Comparison of ENCODE assay signal across 23 mouse cellular contexts in genomic region chr10:98611707-98612360, GRCm38 (mm10).
DNase-seq lines count a peak whose midpoint lies in the region; ATAC-seq lines count a peak whose summit lies in the region.
"Had no signal": no experiment of that assay in that cellular context is flagged by ENCODE, and none has a peak within 500 bp of the region (broad histone marks: within the 10 kb centered on the region; RNA-seq: fewer than 3 reads in every experiment).

No protein-coding gene starts in this region.

- H3K9ac ChIP-seq in liver, embryonic 15.5 days, result no peak overlapping the region
- H3K9ac ChIP-seq: forebrain, embryonic 15.5 days; heart, embryonic 12.5 days; heart, embryonic 15.5 days; hindbrain, embryonic 13.5 days; intestine, embryonic 15.5 days had no signal

- peaks cover 33% of the 10 kb centered on the region for H3K27me3 ChIP-seq in liver, embryonic 15.5 days
- H3K27me3 ChIP-seq: forebrain, embryonic 15.5 days; heart, embryonic 12.5 days; heart, embryonic 15.5 days; hindbrain, embryonic 13.5 days; intestine, embryonic 15.5 days; Patski had no signal

- no peaks in the 10 kb centered on the region for H3K4me1 ChIP-seq in liver, embryonic 15.5 days (replicated peaks)
- H3K4me1 ChIP-seq: forebrain, embryonic 10.5 days; forebrain, embryonic 15.5 days; heart, embryonic 12.5 days; heart, embryonic 15.5 days; hindbrain, embryonic 13.5 days; intestine, embryonic 15.5 days had no signal

- no peak overlapping the region for H3K4me2 ChIP-seq in liver, embryonic 15.5 days
- H3K4me2 ChIP-seq: forebrain, embryonic 15.5 days; heart, embryonic 12.5 days; heart, embryonic 15.5 days; hindbrain, embryonic 13.5 days; intestine, embryonic 15.5 days had no signal

- DNase-seq in heart, adult 11 months, result peak; percentile 93
- DNase-seq in heart, postnatal 4 days, result no peak
- DNase-seq in liver, result no peak
- DNase-seq in skeletal muscle tissue, adult 2 months (ENCODE audit: low read depth, low spot score), result peak; percentile 19
- DNase-seq in layer of hippocampus, adult 18-20 months (ENCODE audit: low spot score in 2 of 2), result no peak
- DNase-seq: adrenal gland, postnatal 10 days; adrenal gland, postnatal 36 days; cerebellum, adult 18-20 months; cerebellum, adult 9-10 months; cerebellum, postnatal 14 days; gastrocnemius, adult 2 months; gastrocnemius, postnatal 14 days; heart, postnatal 10 days had no signal

- no peaks in the 10 kb centered on the region for H3K36me3 ChIP-seq in liver, embryonic 15.5 days (replicated peaks)
- H3K36me3 ChIP-seq: forebrain, embryonic 10.5 days; forebrain, embryonic 15.5 days; G1E; heart, embryonic 12.5 days; heart, embryonic 15.5 days; hindbrain, embryonic 13.5 days; intestine, embryonic 15.5 days had no signal

- peak; percentile 15; the same call in 1 of the 2 replicates for ATAC-seq in liver, embryonic 15.5 days (ENCODE audit: insufficient read depth)
- ATAC-seq: forebrain, embryonic 15.5 days; hindbrain, embryonic 16.5 days; intestine, embryonic 15.5 days; Patski had no signal

- H3K27ac ChIP-seq in liver, embryonic 15.5 days (replicated peaks), result no peak overlapping the region
- H3K27ac ChIP-seq: forebrain, embryonic 10.5 days; forebrain, embryonic 15.5 days; gastrocnemius, adult 2 months; heart, embryonic 15.5 days; hindbrain, embryonic 13.5 days; intestine, embryonic 15.5 days had no signal

- no peaks in the 10 kb centered on the region for H3K9me3 ChIP-seq in liver, embryonic 15.5 days (replicated peaks)
- H3K9me3 ChIP-seq: forebrain, embryonic 10.5 days; forebrain, embryonic 15.5 days; G1E; heart, embryonic 12.5 days; heart, embryonic 15.5 days; hindbrain, embryonic 13.5 days; intestine, embryonic 15.5 days had no signal

- no peak overlapping the region for H3K4me3 ChIP-seq in liver, embryonic 15.5 days (replicated peaks)
- H3K4me3 ChIP-seq: forebrain, embryonic 10.5 days; forebrain, embryonic 15.5 days; gastrocnemius, adult 2 months; heart, embryonic 12.5 days; heart, embryonic 15.5 days; hindbrain, embryonic 13.5 days; intestine, embryonic 15.5 days had no signal

- WGBS in liver, embryonic 15.5 days (ENCODE audit: insufficient replicate concordance), result 58% methylated on average over 4 of the region's 4 CpGs

Comparison
In these comparisons a context has a peak if more than half of its experiments do, and no peak if none do; other contexts are left out.
1. DNase-seq: peak in heart, adult 11 months (single experiment) and skeletal muscle tissue, adult 2 months (single experiment); none in heart, postnatal 4 days (single experiment), liver (single experiment) and layer of hippocampus, adult 18-20 months (0 of 2).